Mouse (Mus musculus): ENCODE data around the gene Acr. TPM values are rescaled to one million over a fixed set of nuclear protein-coding genes. Genes with fewer than 3 reads are reported as not detected.

Gene Acr
- polyA plus RNA-seq, 1 experiment from 2014 or later, result 0.35 TPM

- ATAC-seq (ENCODE audit: insufficient number of reproducible peaks, insufficient read depth, low FRiP score, low TSS enrichment, low read depth), result no peak; the same call in 1 of the 2 replicates
- H3K4me3 ChIP-seq, result no peak overlapping the region
- H3K36me3 ChIP-seq, result peaks cover 68% of the 10 kb centered on the region
- H3K27me3 ChIP-seq, result peaks cover 30% of the 10 kb centered on the region
- H3K4me1 ChIP-seq, result peaks cover 18% of the 10 kb centered on the region
- peak overlapping the region; percentile 59; the same call in 1 of the 2 replicates for H3K4me2 ChIP-seq
- H3K9me3 ChIP-seq, result no peaks in the 10 kb centered on the region
- 0 out of 2 replicates have a peak overlapping the region, but pooled peaks have one; percentile 11 for H3K9ac ChIP-seq
- no peak overlapping the region for H3K27ac ChIP-seq
- 50% methylated on average over 11 of the region's 11 CpGs for WGBS
These were observed 19.3 kb upstream of the Acr start for GRCm38 (mm10) chr15:89548837-89549236.

GRCm38 (mm10) chr15:89550506-89550905, 17.6 kb upstream of the Acr start:
- peaks cover 43% of the 10 kb centered on the region for H3K27me3 ChIP-seq
- H3K4me3 ChIP-seq, result no peak overlapping the region
- H3K4me2 ChIP-seq, result no peak overlapping the region
- H3K27ac ChIP-seq, result no peak overlapping the region
- ATAC-seq (ENCODE audit: insufficient number of reproducible peaks, insufficient read depth, low FRiP score, low TSS enrichment, low read depth), result no peak
- H3K4me1 ChIP-seq, result peaks cover 18% of the 10 kb centered on the region
- no peaks in the 10 kb centered on the region for H3K9me3 ChIP-seq
- H3K9ac ChIP-seq, result no peak overlapping the region
- 90% methylated on average over 8 of the region's 8 CpGs for WGBS
- peaks cover 57% of the 10 kb centered on the region for H3K36me3 ChIP-seq

GRCm38 (mm10) chr15:89551733-89552132, 16.4 kb upstream of the Acr start:
- Histone ChIP-seq H3K36me3 (peaks cover 47% of the 10 kb centered on the region), H3K4me2 (no peak overlapping the region), H3K27ac (no peak overlapping the region), H3K4me3 (no peak overlapping the region), H3K9ac (no peak overlapping the region), H3K27me3 (peaks cover 49% of the 10 kb centered on the region), H3K4me1 (peaks cover 24% of the 10 kb centered on the region), H3K9me3 (no peaks in the 10 kb centered on the region)
- no peak for ATAC-seq (ENCODE audit: insufficient number of reproducible peaks, insufficient read depth, low FRiP score, low TSS enrichment, low read depth)
- 73% methylated on average over 1 of the region's 1 CpGs for WGBS

DNA sequence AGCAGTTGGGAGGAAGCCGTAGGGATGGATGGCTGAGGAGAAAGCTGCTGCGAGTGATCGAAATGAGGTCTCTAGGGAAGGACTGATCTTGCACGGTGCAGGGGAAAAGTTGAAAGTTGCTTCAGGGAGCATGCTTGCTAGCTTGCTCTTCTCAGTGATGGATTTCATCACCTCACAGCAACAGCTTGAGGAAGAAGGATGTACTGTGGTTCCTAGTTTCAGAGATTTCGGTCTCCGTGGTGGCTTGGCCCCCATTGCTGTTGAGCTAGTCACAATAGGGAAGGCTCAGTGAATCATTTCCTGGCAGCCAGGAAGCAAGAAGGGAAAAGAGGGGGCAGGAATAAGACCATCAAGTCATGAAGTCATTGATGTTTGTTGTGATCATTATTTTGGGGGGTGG, 12.5 kb upstream of the Acr start:
- no peak overlapping the region for H3K27ac ChIP-seq
- peaks cover 21% of the 10 kb centered on the region for H3K36me3 ChIP-seq
- WGBS, result 90% methylated on average over 6 of the region's 6 CpGs
- peaks cover 52% of the 10 kb centered on the region for H3K27me3 ChIP-seq
- no peak overlapping the region for H3K4me3 ChIP-seq
- H3K4me2 ChIP-seq, result no peak overlapping the region
- no peaks in the 10 kb centered on the region for H3K9me3 ChIP-seq
- ATAC-seq (ENCODE audit: insufficient number of reproducible peaks, insufficient read depth, low FRiP score, low TSS enrichment, low read depth), result no peak
- H3K4me1 ChIP-seq, result peaks cover 31% of the 10 kb centered on the region
- no peak overlapping the region for H3K9ac ChIP-seq

- peaks cover 17% of the 10 kb centered on the region for H3K36me3 ChIP-seq
- H3K9me3 ChIP-seq, result no peaks in the 10 kb centered on the region
- no peak for ATAC-seq (ENCODE audit: insufficient number of reproducible peaks, insufficient read depth, low FRiP score, low TSS enrichment, low read depth)
- no peak overlapping the region for H3K9ac ChIP-seq
- 25% methylated on average over 23 of the region's 23 CpGs for WGBS
- H3K27ac ChIP-seq, result no peak overlapping the region
- peaks cover 52% of the 10 kb centered on the region for H3K27me3 ChIP-seq
- H3K4me3 ChIP-seq, result peak overlapping the region; percentile 16; the same call in 1 of the 2 replicates
- H3K4me1 ChIP-seq, result peaks cover 31% of the 10 kb centered on the region
- peak overlapping the region; percentile 59 for H3K4me2 ChIP-seq
These were observed 11.5 kb upstream of the Acr start for GRCm38 (mm10) chr15:89556401-89557178.

DNA sequence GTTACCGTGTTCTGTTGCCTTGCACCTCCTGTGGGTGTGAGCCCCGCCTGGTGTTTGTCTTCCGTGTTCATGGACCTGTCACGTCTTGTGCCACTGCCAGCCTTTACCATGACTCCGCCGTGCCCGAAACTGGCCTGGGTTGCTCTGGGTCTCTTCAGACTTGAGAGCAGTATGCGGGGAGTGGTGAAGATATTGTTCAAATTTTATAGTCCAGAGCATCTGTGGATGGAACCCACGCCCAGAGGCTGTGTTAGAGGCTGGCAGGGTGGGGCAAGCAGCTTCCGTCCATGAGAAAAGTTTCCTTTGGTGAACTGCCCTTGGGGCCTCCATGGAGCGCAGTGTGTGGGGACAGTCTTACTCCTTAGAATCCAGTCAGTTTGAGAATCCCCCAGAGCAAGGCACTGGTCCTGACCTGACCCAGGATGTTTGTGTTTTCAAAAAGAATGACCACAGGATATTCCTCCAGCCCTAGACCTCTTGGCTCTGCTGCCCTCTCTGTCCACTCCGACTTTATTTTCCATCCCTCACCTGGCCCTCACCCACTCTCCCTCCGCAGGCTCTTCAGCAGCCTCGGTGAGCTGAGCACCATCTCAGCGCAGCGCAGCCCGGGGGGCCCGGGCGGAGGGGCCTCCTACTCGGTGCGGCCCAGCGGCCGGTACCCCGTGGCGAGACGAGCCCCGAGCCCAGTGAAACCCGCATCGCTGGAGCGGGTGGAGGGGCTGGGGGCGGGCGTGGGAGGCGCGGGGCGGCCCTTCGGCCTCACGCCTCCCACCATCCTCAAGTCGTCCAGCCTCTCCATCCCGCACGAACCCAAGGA, 10.7 kb upstream of the Acr start:
- H3K9ac ChIP-seq, result peak overlapping the region; percentile 40; the same call in 1 of the 2 replicates
- WGBS, result 13% methylated on average over 40 of the region's 40 CpGs

GRCm38 (mm10) chr15:89557996-89558390, 10.1 kb upstream of the Acr start:
- H3K36me3 ChIP-seq, result peaks cover 7% of the 10 kb centered on the region; the same call in 1 of the 2 replicates
- H3K27ac ChIP-seq, result no peak overlapping the region
- H3K9ac ChIP-seq, result peak overlapping the region; percentile 40; the same call in 1 of the 2 replicates
- no peaks in the 10 kb centered on the region for H3K9me3 ChIP-seq
- peak overlapping the region; percentile 32 for H3K4me3 ChIP-seq
- no peak for ATAC-seq (ENCODE audit: insufficient number of reproducible peaks, insufficient read depth, low FRiP score, low TSS enrichment, low read depth)
- peaks cover 52% of the 10 kb centered on the region for H3K27me3 ChIP-seq
- 5% methylated on average over 34 of the region's 34 CpGs for WGBS
- peaks cover 31% of the 10 kb centered on the region for H3K4me1 ChIP-seq
- peak overlapping the region; percentile 59 for H3K4me2 ChIP-seq

More for the DNA sequence above, 10.7 kb upstream of the Acr start:
- Histone ChIP-seq H3K36me3 (peaks cover 9% of the 10 kb centered on the region), H3K9me3 (no peaks in the 10 kb centered on the region), H3K4me3 (peak overlapping the region; percentile 32), H3K4me2 (peak overlapping the region; percentile 59), H3K27ac (no peak overlapping the region), H3K27me3 (peaks cover 52% of the 10 kb centered on the region), H3K4me1 (peaks cover 31% of the 10 kb centered on the region)
- ATAC-seq (ENCODE audit: insufficient number of reproducible peaks, insufficient read depth, low FRiP score, low TSS enrichment, low read depth), result no peak

DNA sequence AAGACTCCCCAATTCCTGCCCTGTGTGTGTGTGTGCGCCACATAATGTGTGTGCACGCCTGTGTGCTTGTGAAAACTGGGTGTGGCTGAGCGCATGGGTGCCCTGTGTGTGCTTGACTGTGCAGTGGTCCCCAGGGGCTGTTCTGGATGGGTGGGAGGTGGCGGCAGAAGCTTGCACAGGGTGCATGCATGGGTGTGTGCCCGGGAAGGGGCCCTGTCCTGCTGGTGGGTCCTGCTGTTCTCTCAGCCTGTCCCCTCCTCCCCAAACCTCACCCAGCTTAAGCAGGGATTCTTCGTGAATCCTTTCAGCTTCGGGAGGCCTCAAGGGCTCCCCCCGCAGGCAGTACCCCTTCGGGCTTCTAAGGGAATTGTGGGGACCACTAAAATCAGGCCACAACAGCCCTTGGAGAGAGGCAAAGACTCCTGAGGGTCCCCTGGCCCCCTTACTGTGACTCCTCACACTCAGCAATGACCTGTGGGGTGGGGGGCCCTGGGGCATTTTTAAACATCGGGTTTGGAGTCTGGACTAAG, 8.9 kb upstream of the Acr start:
- no peak overlapping the region for H3K9ac ChIP-seq
- H3K36me3 ChIP-seq, result peaks cover 3% of the 10 kb centered on the region; the same call in 1 of the 2 replicates
- H3K27ac ChIP-seq, result no peak overlapping the region
- no peak overlapping the region for H3K4me3 ChIP-seq
- peaks cover 31% of the 10 kb centered on the region for H3K4me1 ChIP-seq
- no peaks in the 10 kb centered on the region for H3K9me3 ChIP-seq
- H3K27me3 ChIP-seq, result peaks cover 52% of the 10 kb centered on the region
- no peak for ATAC-seq (ENCODE audit: insufficient number of reproducible peaks, insufficient read depth, low FRiP score, low TSS enrichment, low read depth)
- no peak overlapping the region for H3K4me2 ChIP-seq
- WGBS, result 38% methylated on average over 10 of the region's 10 CpGs

DNA sequence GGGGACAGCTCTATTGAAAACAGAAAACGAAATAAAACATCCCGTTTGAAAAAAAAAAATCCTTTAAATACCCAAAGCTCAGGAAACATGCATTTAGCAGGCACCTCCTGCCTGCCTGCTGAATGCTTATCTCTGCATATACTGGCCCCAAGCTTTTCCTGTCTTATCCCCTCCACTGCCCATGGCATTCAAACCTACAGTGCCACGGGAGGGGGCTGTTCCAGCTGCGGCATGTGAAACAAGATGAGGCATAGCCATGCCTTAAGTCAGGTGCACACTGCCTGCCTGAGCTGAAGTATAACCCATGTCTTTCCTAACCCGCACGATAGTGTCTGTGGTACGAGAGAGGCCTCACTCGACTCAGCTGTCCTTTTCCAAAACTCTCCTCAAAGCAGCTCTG, 4.0 kb downstream of the Acr start:
- WGBS, result 59% methylated on average over 8 of the region's 8 CpGs

DNA sequence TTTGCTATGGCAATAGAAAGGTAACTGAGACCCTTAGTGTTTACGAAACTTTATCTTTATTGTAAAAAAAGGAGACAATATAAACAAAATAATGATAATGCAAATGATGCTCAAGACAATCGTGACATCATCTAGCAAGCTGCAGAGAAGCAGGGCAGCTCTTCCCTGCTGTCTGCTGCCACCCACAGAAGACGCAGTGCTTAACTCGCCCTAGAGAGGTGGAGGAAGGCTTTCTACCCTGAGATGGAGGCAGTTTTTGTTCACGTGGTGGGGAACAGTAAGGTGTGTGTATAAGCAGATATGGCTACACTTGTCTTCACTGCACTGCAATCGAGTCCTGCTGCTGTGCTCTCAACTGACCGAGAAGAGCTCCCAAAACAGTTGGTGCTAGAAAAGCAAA, 14.4 kb downstream of the Acr start:
- Histone ChIP-seq H3K27ac (no peak overlapping the region), H3K27me3 (no peaks in the 10 kb centered on the region), H3K36me3 (peaks cover 47% of the 10 kb centered on the region), H3K9me3 (no peaks in the 10 kb centered on the region), H3K4me1 (no peaks in the 10 kb centered on the region), H3K4me2 (no peak overlapping the region), H3K4me3 (no peak overlapping the region), H3K9ac (no peak overlapping the region)
- WGBS, result 83% methylated on average over 7 of the region's 7 CpGs
- no peak for ATAC-seq (ENCODE audit: insufficient number of reproducible peaks, insufficient read depth, low FRiP score, low TSS enrichment, low read depth)

More for the DNA sequence above, 4.0 kb downstream of the Acr start:
- H3K27me3 ChIP-seq, result no peaks in the 10 kb centered on the region
- H3K36me3 ChIP-seq, result no peaks in the 10 kb centered on the region
- no peak overlapping the region for H3K27ac ChIP-seq
- H3K4me2 ChIP-seq, result no peak overlapping the region
- no peak overlapping the region for H3K4me3 ChIP-seq
- 0 out of 2 replicates have a peak, but pooled peaks cover 4% of the 10 kb centered on the region for H3K4me1 ChIP-seq
- H3K9ac ChIP-seq, result no peak overlapping the region
- no peaks in the 10 kb centered on the region for H3K9me3 ChIP-seq
- no peak for ATAC-seq (ENCODE audit: insufficient number of reproducible peaks, insufficient read depth, low FRiP score, low TSS enrichment, low read depth)

DNA sequence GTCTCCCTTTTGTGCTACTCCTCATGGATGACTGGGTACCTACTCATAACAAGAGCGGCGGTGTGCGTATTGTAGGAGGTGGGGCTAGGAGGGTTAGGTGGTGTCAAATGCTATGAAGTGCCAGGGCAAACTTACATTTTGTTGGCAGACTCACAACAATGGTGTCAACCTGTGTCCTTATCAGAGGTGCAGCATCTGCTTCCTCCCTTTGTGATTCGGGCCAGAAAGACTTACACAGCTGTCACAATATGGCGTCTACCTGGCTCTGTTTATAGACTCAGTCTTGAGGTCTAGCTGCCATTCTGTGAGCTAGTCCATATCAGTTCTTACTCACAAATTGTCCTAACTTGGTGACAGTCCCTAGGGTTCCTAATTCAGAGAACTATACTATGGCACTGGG, 17.0 kb downstream of the Acr start:
- 89% methylated on average over 5 of the region's 5 CpGs for WGBS
- Histone ChIP-seq H3K36me3 (peaks cover 51% of the 10 kb centered on the region), H3K9ac (no peak overlapping the region), H3K9me3 (no peaks in the 10 kb centered on the region), H3K27me3 (no peaks in the 10 kb centered on the region), H3K4me3 (no peak overlapping the region), H3K27ac (no peak overlapping the region), H3K4me1 (peaks cover under 1% of the 10 kb centered on the region; the same call in 1 of the 2 replicates), H3K4me2 (no peak overlapping the region)
- no peak for ATAC-seq (ENCODE audit: insufficient number of reproducible peaks, insufficient read depth, low FRiP score, low TSS enrichment, low read depth)
